Mouse (Mus musculus) large intestine, adult 2 months (tissue): ENCODE data around the gene Szrd1. TPM values are rescaled to one million over a fixed set of nuclear protein-coding genes. Genes with fewer than 3 reads are reported as not detected.

Experiments used
- DNase-seq: peaks from one replicate; pipeline ENCODE4 v3.0.0-alpha.2; 2012; ENCODE audit warnings: low read depth, low spot score
- WGBS: fragments of 180-500 bp; shearing (Covaris S2); methylation state at CpG from one replicate; pipeline ENCODE4 v1.1.7; 2018; 5-methylcytosine and 5-hydroxymethylcytosine counted together
- polyA plus RNA-seq: library from polyadenylated mRNA; depleted of rRNA; stranded (reverse); fragments of >200 nt; gene quantifications from 2 replicates; pipeline ENCODE4 v1.2.3, GENCODE M21; 2012; rRNA removed

Gene Szrd1
- polyA plus RNA-seq, 1 experiment = 49.1 TPM

DNA sequence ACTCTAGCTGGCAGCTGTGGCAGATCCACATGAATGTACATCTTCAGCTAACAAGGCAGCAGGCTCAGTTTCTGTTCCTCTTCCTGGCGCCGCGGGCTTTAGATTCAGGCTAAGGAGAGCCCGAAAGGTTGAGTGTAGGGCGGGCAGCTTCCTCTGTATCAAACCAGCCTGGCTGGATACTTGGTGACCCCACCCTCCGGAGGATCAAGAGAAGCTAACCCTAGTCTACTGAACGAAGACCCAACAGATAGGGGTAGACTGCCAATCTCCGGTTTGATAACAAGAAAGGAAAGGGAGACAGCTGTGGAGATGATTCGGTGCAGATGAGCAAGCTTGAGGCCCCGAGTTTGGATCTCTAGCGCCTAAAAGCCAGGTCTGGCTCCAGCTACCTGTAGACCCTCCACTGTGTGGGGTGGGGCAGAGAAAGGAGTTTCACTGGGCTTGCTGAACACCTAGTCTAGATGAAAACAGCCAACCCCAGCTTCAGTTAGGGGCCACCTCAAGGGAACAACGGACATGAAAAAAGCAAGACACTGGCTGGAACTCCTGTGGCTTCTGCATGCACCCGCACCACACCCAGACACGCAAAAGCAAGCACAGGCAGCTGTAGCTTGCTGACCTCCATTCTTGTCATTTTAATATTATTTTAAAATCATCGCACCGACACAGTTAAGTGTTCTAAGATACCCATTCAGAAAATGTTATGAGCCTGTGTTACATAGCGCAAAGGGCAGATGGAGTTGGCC is 62.6 kb downstream of the Szrd1 start:
- WGBS = 58% methylated on average over 17 of the region's 17 CpGs
- DNase-seq = no peak

DNA sequence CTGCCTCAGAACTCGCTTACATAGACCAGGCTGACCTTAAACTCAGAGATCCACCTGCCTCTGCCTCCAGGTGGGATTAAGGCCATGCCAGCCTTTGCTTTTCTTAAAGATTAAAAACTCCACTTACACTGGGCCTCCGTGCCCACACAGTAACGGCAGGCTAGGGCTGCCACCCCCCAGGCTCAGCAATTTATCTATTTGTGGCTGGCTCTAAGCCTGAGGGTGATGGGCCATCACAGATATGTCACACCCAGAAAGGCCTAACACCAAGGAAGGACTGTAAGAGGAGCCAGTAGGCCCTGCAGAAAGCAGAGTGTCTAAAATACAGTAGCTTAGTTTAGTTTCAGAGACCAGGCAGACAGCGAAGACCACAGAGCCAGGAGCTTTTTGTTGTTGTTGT is 65.5 kb downstream of the Szrd1 start:
- 91% methylated on average over 4 of the region's 4 CpGs for WGBS
- DNase-seq = no peak

DNA sequence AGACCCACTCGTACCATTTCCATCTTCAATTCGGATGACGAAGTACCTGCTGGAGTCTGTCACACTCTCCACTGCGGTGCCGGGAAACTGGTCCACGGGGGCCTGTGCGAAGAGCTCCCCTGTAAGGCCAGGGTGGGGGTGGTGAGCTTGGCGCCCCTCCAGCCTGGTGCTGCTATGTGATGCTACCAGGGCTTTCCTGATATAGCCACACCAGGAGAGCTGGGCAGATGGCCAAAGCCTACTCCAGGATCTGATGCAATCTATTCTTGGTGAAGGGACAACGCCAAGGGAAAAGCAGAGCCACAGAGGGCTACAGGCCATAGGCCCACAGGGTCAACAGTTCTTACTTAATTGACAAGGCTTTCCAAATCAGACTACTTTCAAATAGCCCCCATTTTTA is 65.9 kb downstream of the Szrd1 start:
- no peak for DNase-seq
- WGBS = 80% methylated on average over 9 of the region's 9 CpGs

DNA sequence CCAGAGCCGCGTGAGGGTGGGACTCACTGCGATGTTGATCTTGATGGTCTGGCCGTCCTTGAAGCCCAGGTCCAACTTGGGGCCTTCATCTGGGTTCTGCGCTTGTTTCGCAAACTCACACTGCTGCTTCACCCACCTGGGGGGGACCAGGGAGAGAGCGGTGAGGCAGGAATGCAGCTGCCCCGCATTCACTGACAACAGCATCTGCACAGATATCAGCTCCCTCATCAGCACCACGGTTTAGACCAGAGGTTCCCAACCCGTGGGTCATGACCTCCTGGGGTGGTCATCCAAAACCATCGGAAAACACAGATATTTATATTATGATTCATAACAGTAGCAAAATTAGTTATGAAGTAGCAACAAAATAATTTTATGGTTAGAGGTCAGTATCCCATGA is 67.1 kb downstream of the Szrd1 start:
- WGBS = 91% methylated on average over 11 of the region's 11 CpGs
- no peak for DNase-seq

DNA sequence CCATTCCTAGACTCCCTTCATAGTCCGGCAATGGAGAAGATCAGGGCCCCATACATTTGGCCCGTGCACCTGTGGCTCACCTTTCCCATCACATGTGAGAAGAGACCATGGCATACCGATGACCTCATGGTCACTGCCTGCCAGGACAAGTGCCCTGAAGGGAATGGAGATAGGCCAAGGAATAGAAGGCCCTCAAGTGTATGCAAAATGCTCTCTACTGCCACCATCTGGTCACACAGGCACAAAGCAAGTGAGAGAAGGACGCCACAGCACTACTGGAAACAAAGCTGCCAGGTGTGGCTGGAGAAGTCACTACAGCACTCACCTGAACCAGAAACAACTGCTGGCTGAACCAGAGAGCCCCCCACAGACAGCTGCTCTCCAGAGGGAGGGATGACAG is 69.8 kb downstream of the Szrd1 start:
- WGBS = 62% methylated on average over 4 of the region's 4 CpGs
- no peak for DNase-seq

DNA sequence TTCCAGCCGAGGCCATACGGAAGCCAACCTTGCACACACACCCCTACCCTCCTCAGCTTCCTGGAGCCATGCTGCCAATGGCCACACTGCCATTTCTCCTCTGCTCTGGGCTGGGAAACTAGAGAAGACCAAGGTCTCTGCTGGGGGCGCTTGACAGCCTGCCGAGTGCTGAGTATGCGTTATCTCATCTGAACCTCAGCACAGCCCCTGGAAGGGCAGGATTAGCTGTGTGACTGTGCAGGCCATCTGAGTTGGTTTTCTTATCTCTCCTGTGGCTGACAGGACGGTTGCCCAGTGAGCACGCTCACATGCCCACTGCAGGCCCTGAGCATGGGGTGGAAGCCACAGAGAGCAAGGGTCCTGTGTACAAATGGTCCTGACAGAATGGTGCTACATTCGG is 70.9 kb downstream of the Szrd1 start:
- no peak for DNase-seq
- WGBS = 90% methylated on average over 8 of the region's 8 CpGs

DNA sequence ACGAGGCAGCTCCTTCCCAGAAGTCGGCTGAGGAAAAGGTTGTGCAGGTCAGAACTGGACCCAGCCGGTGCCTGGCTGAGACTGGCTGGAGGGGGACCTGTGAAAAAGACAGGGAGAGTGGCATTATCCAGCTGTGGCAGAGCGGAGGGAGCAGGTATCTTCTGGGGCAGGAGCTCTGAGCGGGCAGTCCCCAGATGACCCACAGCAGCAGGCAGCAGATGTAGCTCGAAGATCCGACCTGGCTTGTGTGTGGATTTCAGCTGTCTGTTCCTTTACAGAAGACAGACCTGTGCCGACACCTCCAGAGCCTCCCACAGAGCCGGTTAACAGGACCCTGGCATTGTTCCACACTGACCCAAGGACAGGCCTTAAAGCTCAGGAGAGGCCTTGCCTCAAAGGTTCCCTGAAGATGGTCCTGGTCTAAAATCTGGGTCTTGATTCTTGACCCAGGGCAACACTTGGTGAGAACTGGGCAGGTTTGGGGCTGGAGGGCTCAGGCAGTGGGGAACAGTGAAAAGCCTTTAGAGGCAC is 72.0 kb downstream of the Szrd1 start:
- WGBS = 77% methylated on average over 9 of the region's 9 CpGs
- DNase-seq = no peak

DNA sequence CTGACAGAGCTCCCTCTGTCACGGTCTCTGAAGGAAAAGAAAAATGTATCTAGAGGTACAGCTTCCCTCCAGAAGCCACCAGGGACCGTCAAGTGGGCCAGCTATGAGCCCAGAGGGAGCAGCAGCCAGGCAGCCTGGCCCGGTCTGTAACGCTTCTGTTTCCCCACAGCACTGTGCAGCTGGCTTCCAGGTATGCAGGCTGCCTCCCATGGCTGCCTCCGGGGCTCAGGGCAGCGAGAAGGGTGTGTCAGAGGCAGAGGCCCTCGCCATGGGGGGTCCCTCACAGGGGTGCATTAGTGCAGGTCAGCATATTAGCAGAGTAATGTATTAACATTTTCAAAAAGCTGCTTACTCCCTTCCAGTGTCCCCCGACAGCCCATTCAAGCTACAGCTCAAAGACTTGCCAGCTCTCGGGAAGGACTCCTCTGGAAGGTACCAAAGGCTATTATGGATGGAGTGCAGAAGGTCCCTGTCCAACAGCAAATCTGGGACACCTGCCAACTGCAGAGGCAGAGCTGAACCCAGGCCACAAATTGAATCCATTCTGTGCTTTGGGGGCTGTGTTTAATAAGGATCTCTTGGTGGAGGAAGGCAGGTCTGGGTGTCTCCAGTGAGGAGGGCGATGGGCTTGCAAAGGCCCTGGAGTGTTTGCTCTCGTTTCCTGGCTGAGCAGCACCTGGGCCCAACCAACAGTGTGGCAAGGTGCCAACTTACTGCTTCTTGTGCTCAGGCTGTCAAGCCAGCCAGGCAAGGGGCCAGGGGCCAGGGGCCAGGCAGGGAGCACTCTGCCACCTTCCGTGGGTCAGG is 72.7 kb downstream of the Szrd1 start:
- DNase-seq = no peak
- 67% methylated on average over 12 of the region's 12 CpGs for WGBS

DNA sequence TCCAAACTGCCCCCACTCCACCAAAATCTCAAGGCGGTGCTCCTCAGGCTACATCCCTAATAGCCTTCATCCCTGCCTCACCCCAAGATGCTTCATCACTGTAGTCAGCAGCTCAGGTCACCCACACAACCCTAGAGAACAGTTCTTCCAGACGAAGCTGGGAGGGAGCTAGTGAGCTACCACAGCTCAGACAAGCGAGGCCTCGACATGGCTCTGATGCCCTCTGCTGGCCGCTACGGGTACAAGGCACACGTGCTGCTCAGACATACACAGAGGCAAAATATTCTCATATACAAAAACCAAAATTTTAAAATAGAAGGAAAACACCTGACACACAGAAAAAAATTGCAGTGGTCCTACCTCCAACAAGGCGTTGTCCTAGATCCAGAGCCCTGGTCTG is 74.5 kb downstream of the Szrd1 start:
- peak; percentile 70 for DNase-seq
- 6% methylated on average over 8 of the region's 8 CpGs for WGBS

DNA sequence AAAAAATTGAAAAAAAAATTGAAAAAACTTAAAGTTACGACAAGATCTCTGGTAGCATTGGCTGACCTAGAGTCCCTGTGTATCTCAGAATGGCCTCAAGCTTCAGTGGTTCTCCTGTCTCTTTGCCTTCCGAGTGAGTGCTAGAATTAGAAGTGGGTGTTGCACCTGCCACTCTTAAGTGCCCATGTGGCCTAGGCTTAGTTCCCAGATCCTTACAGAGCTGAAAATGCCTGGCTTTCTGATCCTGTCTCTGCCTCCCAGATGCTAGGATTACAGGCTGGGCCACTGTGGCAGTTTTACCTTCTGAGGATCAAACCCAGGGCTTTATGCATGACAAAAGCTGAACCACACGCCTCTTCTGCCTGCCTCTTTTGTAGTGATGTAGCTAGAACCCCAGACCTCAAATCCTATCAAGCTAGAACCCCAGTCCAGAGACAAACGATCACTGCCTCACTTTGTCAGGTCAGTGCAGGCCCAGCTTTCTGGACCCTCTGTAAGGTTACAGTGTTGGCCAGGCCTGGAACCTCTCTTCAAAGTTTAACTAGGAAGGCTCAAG is 75.4 kb downstream of the Szrd1 start:
- DNase-seq = no peak
- WGBS = 90% methylated on average over 4 of the region's 4 CpGs

Other genes with a start within 250 kb of the Szrd1 start
- gene Padi2, start 233.4 kb downstream of the Szrd1 start, polyA plus RNA-seq = 2.1 and 2.4 TPM in 2 replicates
- gene Sdhb, start 178.6 kb downstream of the Szrd1 start, polyA plus RNA-seq = 328 and 371 TPM in 2 replicates
- gene Atp13a2, start 152.9 kb downstream of the Szrd1 start, polyA plus RNA-seq = 31.7 and 40.0 TPM in 2 replicates
- 10.4 and 10.6 TPM in 2 replicates for gene Mfap2, start 129.4 kb downstream of the Szrd1 start, polyA plus RNA-seq
- gene Crocc, start 79.2 kb downstream of the Szrd1 start, polyA plus RNA-seq = 4.3 and 5.5 TPM in 2 replicates
- gene Necap2, start 61.4 kb downstream of the Szrd1 start, polyA plus RNA-seq = 60.9 and 72.4 TPM in 2 replicates
- not detected in 2 replicates for gene Spata21, start 51.4 kb downstream of the Szrd1 start, polyA plus RNA-seq
- 10.9 and 17.1 TPM in 2 replicates for gene Fbxo42, start 8.1 kb upstream of the Szrd1 start, polyA plus RNA-seq
- 0.55 and 2.2 TPM in 2 replicates for gene Rsg1, start 74.2 kb upstream of the Szrd1 start, polyA plus RNA-seq
- 17.8 and 25.2 TPM in 2 replicates for gene Arhgef19, start 99.7 kb upstream of the Szrd1 start, polyA plus RNA-seq
- gene Epha2, start 161.5 kb upstream of the Szrd1 start, polyA plus RNA-seq = 22.6 and 46.0 TPM in 2 replicates
- 0.56 and 0.91 TPM in 2 replicates for gene Fam131c, start 228.4 kb upstream of the Szrd1 start, polyA plus RNA-seq